Mouse (Mus musculus) macrophage (primary cell): ENCODE data around the gene 1110057P08Rik. TPM values are rescaled to one million over a fixed set of nuclear protein-coding genes. Genes with fewer than 3 reads are reported as not detected.
"Not testable (repeated sequence)": the region's sequence is repeated elsewhere in the genome, so short reads cannot be mapped to it uniquely, and the experiment has no call there.

Source experiments
- H3K27ac ChIP-seq: fragments of 350-480 bp; formaldehyde crosslinking; 2 replicates; pipeline ENCODE4 v1.9.0; 2021
- H3K36me3 ChIP-seq: fragments of 350-480 bp; formaldehyde crosslinking; 2 replicates; pipeline ENCODE4 v1.9.0; 2021; ENCODE audit errors: inconsistent target
- H3K4me3 ChIP-seq: fragments of 350-480 bp; formaldehyde crosslinking; 2 replicates; pipeline ENCODE4 v1.9.0; 2021; ENCODE audit errors: inconsistent target
- H3K79me2 ChIP-seq: fragments of 350-480 bp; formaldehyde crosslinking; 2 replicates; pipeline ENCODE4 v1.9.0; 2021; ENCODE audit errors: inconsistent target
- WGBS: methylation state at CpG from one replicate; pipeline ENCODE4 v1.1.7; 2026; ENCODE audit warnings: inconsistent platforms; ENCODE audit not compliant: missing documents; 5-methylcytosine and 5-hydroxymethylcytosine counted together
- polyA plus RNA-seq: library from polyadenylated mRNA; stranded (reverse); fragments of 250-400 nt; gene quantifications from 3 replicates; pipeline ENCODE4 v1.2.4, GENCODE M21; 2018; ENCODE audit warnings: inconsistent platforms
- total RNA-seq, 78 experiments: library from RNA; depleted of rRNA; stranded (reverse); fragments of 250-400 nt; gene quantifications; 1 replicate in 9 of 78; 2 replicates in 24 of 78; 3 replicates in 43 of 78; 4 replicates in 2 of 78; pipeline ENCODE4 v1.2.4; 2018; ENCODE audit warnings: inconsistent platforms in 56 of 78

1110057P08Rik gene
- total RNA-seq (2018; cell fraction: chromatin; rRNA removed) = not detected
- total RNA-seq (2018; cell fraction: cytosol; rRNA removed) = not detected
- not detected for total RNA-seq (2018; cell fraction: nucleus; rRNA removed)
- polyA plus RNA-seq = not detected in 3 replicates

DNA sequence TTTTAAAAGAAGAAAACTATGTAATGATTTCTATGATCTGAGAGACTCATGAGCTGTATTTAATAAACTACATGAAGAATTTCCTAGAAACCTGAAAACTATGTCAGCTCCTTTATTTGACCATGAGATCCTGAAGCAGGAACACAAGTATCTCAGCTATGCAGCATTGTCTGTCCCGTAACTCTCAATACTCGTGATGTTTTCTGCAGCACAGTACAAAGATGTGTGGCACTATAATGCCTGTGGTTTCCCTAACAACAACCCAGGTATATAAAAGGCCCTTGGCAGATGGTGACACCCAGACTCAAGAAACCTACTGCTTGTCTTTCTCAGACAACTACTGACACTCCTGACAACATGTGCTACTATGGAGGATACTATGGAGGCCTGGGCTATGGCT, at the start of gene 1110057P08Rik:
Gene 1110057P08Rik (plus strand): TSS at position 301 of the 400 bp plus-strand sequence.
- 72% methylated on average over 2 of the region's 2 CpGs for WGBS
- H3K27ac ChIP-seq = no peak within 1 kb of the TSS
- no peak within 1 kb of the TSS for H3K4me3 ChIP-seq
- no peaks in the 10 kb centered on the region for H3K36me3 ChIP-seq
- H3K79me2 ChIP-seq = no peaks in the 10 kb centered on the region

DNA sequence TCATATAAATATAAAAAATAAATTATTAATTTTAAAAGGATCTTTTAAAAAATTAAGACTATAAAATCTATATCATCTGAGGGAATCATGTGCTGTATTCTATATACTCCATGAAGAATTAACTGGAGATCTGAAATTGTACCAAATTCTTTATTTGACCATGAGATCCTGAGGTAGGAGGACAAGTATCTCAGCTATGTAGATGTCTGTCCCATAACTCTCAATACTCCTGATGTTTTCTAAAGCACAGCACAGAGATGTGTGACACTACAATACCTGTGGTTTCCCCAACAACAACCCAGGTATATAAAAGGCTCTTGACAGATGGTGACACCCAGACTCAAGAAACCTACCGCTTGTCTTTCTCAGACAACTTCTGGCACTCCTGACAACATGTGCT, 34.0 kb upstream of the 1110057P08Rik start, which contains the start of gene Gm6358:
Gene Gm6358 (plus strand): TSS at position 301 of the 400 bp plus-strand sequence.
- 100% methylated on average over 1 of the region's 1 CpGs for WGBS
- Histone ChIP-seq H3K79me2 (no peaks in the 10 kb centered on the region), H3K36me3 (no peaks in the 10 kb centered on the region), H3K4me3 (no peak within 1 kb of the TSS), H3K27ac (no peak within 1 kb of the TSS)

DNA sequence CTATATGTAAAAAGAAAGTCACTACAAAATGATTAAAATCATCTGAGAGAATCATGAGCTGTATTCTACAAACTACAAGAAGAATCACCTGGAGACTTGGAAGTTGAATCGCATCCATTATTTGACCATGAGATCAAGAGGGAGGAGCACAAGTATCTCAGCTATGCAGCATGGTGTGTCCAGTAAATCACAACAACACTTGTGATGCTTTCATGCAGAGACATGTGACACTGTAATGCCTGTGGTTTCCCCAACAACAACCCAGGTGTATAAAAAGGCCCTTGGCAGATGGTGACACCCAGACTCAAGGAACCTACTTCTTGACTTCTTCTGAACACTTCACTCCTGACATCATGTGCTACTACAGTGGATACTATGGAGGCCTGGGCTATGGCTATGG, 23.7 kb upstream of the 1110057P08Rik start, which contains the start of gene Gm10061:
Gene Gm10061 (plus strand): TSS at position 301 of the 400 bp plus-strand sequence.
- Histone ChIP-seq H3K36me3 (no peaks in the 10 kb centered on the region), H3K4me3 (no peak within 1 kb of the TSS), H3K79me2 (no peaks in the 10 kb centered on the region), H3K27ac (no peak within 1 kb of the TSS)
- 82% methylated on average over 1 of the region's 1 CpGs for WGBS

DNA sequence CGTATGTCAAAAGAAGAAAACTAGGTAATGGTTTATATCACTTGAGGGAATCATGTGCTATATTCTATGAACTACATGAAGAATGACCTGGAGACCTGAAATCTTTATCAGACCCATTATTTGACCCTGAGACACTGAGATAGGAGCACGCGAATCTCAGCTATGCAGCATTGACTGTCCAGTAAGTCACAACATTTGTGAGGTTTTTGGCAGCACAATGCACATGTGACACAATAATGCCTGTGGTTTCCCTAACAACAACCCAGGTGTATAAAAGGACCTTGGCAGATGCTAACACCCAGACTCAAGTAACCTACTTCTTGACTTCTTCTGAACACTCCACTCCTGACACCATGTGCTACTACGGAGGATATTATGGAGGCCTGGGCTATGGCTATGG, 16.9 kb upstream of the 1110057P08Rik start, which contains the start of gene Gm9789:
Gene Gm9789 (plus strand): TSS at position 301 of the 400 bp plus-strand sequence.
- H3K36me3 ChIP-seq = no peaks in the 10 kb centered on the region
- no peaks in the 10 kb centered on the region for H3K79me2 ChIP-seq
- WGBS = 83% methylated on average over 4 of the region's 4 CpGs
- no peak within 1 kb of the TSS for H3K27ac ChIP-seq
- H3K4me3 ChIP-seq = no peak within 1 kb of the TSS

DNA sequence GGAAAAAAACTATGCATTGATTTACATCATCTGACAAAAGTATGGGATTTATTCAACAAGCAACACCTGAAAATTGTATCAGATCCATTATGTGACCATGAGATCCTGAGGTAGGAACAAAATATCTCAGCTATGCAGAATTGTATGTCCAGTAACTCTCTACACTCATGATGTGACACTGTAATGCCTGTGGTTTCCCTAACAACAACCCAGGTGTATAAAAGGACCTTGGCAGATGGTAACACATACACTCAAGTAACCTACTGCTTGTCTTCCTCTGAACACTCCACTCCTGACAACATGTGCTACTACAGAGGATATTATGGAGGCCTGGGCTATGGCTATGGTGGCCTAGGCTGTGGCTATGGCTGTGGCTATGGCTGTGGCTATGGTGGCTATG, 5.3 kb upstream of the 1110057P08Rik start, which contains the start of gene Gm7735:
Gene Gm7735 (plus strand): TSS at position 301 of the 400 bp plus-strand sequence.
- H3K27ac ChIP-seq, H3K4me3 ChIP-seq, H3K36me3 ChIP-seq, H3K79me2 ChIP-seq: not testable (repeated sequence)

DNA sequence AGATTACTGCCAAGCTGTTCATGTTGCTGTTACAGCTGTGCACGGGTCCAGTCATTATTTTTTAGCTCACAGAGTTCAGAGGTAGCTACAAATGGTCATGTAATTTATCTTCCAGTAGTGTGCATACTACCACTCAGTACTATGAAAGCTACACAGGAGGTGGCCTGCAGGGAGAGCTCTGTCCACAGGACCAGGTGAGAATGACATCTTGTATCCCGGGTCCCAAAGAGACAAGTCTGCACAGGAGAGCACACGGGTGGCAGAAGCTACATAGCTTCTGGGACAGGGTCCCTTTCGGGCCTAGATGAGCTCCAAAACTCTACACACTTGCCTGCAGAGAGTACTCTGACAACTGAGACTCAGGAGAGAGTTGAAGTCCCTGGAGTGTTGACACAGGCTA, 14.1 kb downstream of the 1110057P08Rik start:
- Histone ChIP-seq H3K79me2 (no peaks in the 10 kb centered on the region), H3K27ac (no peak overlapping the region), H3K4me3 (no peak overlapping the region), H3K36me3 (no peaks in the 10 kb centered on the region)
- WGBS = 76% methylated on average over 4 of the region's 4 CpGs

DNA sequence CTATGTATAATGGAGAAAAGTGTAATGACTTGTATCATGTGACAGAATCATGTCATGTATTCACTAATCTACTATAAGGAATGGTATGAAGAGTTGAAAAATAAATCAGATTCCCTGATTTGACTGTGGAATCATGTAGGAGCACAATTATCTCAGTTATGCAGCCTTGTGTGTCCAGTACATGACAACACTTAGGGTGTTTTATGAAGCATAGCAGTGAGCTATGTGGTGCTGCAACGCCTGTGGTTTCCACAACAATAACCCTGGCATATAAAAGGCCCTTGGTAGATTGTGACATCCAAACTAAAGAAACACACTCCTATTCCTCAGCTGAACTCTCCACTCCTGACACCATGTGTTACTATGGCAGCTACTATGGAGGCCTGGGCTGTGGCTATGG, 31.0 kb downstream of the 1110057P08Rik start, which contains the start of gene Krtap20-2:
Gene Krtap20-2 (plus strand): TSS at position 301 of the 400 bp plus-strand sequence.
- WGBS = 62% methylated on average over 1 of the region's 1 CpGs
- Histone ChIP-seq H3K4me3 (no peak within 1 kb of the TSS), H3K36me3 (no peaks in the 10 kb centered on the region), H3K79me2 (no peaks in the 10 kb centered on the region), H3K27ac (no peak within 1 kb of the TSS)

Other genes starting within 250 kb of the 1110057P08Rik start
- gene Krtap19-9b, start 242.5 kb upstream of the 1110057P08Rik start, polyA plus RNA-seq = not detected in 3 replicates
- gene Krtap16-3, start 211.9 kb upstream of the 1110057P08Rik start, polyA plus RNA-seq = not detected in 3 replicates
- not detected in 3 replicates for gene Krtap22-2, start 164.0 kb upstream of the 1110057P08Rik start, polyA plus RNA-seq
- gene Gm10229, start 159.5 kb upstream of the 1110057P08Rik start, polyA plus RNA-seq = not detected in 3 replicates
- gene Krtap6-1, start 143.0 kb upstream of the 1110057P08Rik start, polyA plus RNA-seq = not detected in 3 replicates
- gene Gm10228, start 133.3 kb upstream of the 1110057P08Rik start, polyA plus RNA-seq = not detected in 3 replicates
- gene Krtap6-5, start 126.9 kb upstream of the 1110057P08Rik start, polyA plus RNA-seq = not detected in 3 replicates
- gene 1110025L11Rik, start 110.7 kb upstream of the 1110057P08Rik start, polyA plus RNA-seq = not detected in 3 replicates
- not detected in 3 replicates for gene Krtap6-3, start 90.7 kb upstream of the 1110057P08Rik start, polyA plus RNA-seq
- not detected in 3 replicates for gene Gm6358, start 33.9 kb upstream of the 1110057P08Rik start, polyA plus RNA-seq
- gene Gm10061, start 23.6 kb upstream of the 1110057P08Rik start, polyA plus RNA-seq = not detected in 3 replicates
- gene Gm9789, start 16.8 kb upstream of the 1110057P08Rik start, polyA plus RNA-seq = not detected in 3 replicates
- gene Gm7735, start 5.2 kb upstream of the 1110057P08Rik start, polyA plus RNA-seq = not detected in 3 replicates
- gene Krtap20-2, start 31.1 kb downstream of the 1110057P08Rik start, polyA plus RNA-seq = not detected in 3 replicates
- gene Krtap21-1, start 229.1 kb downstream of the 1110057P08Rik start, polyA plus RNA-seq = not detected in 3 replicates
- not detected in 3 replicates for gene Krtap6-2, start 245.4 kb downstream of the 1110057P08Rik start, polyA plus RNA-seq